Mouse (Mus musculus) layer of hippocampus, adult 9-10 months (tissue): ENCODE measurements around the gene Vsx1.

Experiments used
- DNase-seq: peaks from one replicate; pipeline ENCODE4 v3.0.0; 2022; ENCODE audit warnings: low spot score

The Vsx1 gene

DNA sequence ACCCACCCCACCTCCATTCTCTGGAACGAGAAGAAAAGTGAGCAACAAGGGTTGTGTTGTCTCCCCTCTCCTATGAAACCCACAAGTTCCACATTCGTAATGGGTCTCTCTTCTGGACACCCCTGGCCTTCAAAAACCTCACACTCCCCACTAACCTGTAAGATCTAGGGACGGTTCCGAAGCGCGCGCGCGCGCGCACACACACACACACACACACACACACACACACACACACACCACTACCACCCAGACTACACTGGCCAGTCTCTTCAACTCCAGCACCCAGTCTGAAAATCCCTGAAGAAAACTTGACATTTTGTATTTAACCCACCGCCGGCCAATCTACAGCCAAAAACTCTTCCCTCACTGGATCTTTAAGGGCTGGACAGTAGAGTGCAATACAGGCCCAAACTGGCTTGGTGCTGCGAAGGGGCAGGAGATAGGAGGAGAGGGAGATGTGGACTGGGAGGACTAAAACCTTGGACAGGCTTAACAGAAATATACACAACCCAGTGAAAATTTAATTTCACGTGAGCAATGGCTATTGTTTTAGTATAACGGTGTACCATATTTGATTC, at the start of gene Vsx1:
Vsx1 (minus strand) TSS at position 138 of the 578 bp plus-strand sequence.
- no peak for DNase-seq

DNA sequence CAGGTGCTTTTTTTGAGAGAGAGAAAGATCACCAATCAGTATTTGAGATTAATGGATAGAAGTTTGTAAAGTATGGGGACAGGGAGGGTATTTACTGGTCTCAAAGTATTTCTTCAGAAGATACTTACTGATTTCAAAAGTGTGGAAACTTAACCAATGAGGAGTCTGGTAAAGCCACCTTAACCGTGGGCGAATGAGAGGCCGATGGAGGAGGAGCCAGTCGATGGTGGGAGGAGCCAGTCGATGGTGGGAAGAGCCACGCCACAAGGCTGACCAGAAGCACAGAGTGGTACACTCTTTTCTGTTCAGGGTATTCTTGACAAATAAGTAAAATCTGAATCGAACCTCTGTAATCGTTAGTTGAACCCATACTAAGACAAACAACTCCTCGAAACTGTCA, 48.7 kb upstream of the Vsx1 start:
- no peak for DNase-seq

- no peak for DNase-seq
Measured at GRCm38 (mm10) chr2:150735756-150736576, 46.8 kb upstream of the Vsx1 start.

DNA sequence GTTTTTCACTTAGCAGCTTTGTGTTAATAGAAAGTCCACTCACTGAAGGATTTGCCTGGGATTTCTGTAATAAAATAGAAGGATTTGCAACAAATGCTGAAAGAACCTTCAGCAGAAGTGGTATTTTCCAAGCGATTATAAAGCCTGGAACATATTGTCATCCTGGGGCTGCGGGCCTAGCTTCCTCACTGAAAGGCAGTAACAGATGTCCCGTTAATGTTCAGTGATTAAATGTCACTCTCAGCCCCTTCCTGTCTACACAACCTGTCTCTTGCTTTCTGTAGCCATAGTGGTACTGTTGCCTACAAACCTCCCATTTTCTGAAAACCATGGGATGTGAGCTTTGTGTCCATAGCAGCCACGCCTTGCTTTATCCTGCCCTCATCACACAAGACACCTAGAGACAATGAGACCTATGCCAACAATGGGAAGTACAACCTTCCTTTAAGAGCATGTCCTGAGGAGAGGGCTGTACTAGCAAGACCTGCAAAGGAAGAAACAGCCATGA, 23.1 kb upstream of the Vsx1 start:
- DNase-seq, result no peak

DNA sequence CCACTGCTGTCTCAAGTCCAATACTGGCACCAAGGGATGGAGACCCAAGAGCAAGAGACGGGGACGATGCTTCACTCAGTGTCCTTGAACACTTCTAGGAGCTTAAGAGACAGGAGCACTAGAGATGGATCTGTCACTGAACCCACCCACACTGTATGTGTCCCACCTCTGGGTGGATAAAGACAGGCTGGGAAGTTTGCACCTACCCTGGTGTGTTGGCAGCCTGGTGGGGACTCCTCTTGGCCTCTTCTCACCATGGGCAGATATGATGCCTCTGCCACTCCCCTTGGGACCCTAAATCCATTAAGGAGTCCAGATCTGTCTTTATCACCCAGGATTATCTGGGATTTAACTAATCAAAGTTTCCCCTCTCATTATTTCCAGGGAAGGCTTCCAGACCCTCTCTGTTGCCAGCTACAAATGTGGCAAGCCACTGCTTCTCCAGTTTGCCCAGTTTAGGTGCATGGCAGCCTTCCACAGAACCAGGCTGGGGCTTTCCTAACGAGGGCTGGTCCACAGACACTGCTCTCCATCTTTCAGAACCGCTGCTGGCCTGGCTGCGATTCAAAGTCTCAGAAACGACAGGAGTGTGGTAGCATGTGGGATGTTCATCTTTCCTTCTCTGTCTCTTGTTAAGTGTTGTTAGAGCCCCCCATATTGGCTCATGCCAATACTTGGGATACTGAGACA, 2.5 kb upstream of the Vsx1 start:
- DNase-seq, result no peak

GRCm38 (mm10) chr2:150690216-150690615, 1.1 kb upstream of the Vsx1 start:
- DNase-seq, result no peak

GRCm38 (mm10) chr2:150688541-150689186, 496 bp downstream of the Vsx1 start:
- DNase-seq, result no peak

- DNase-seq, result no peak
Measured at GRCm38 (mm10) chr2:150687871-150688540, 1.2 kb downstream of the Vsx1 start.

DNA sequence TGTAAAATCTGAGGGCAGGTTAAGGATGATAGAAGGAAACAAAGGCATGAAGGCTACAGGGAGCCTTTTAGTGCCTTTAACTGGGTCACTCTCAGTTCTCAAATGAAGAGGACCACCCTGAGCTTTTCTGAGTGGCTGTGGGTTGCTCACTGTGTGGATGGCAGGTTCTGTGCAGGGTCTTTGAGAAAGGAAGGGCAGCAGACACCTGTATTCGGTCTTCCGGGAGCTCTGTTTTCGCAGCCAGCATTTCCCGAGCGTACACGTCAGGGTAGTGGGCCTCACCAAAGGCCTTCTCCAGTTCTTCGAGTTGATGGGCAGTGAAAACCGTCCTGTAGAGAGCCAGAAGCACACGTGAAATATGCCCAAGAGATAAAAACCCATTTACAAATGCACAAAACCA, 3.8 kb downstream of the Vsx1 start:
- no peak for DNase-seq

DNA sequence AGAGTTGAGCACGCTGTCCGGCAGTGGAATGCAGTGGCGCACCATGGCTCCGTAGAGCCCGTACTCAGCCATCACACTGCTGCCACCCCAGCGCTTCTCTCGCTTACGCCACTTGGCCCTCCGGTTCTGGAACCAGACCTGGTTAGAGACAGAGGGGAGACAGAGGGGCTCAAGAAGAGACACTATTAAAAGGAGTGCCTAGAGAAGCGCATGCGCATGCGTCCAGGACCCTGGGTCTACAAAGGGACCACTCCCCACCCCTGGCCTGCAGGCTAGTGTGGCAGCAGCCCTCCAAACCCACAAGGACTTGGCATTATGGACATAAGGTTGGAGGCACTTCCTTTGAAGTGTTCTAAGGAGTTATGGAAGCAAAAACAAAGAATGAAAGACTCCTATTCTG, 4.7 kb downstream of the Vsx1 start:
- no peak for DNase-seq

- DNase-seq, result no peak
Measured at GRCm38 (mm10) chr2:150681581-150681980, 7.6 kb downstream of the Vsx1 start.

GRCm38 (mm10) chr2:150678392-150678791, 10.8 kb downstream of the Vsx1 start:
- no peak for DNase-seq

GRCm38 (mm10) chr2:150675525-150675924, 13.6 kb downstream of the Vsx1 start:
- DNase-seq, result no peak

GRCm38 (mm10) chr2:150674900-150675299, 14.3 kb downstream of the Vsx1 start:
- DNase-seq, result no peak

- no peak for DNase-seq
Measured at GRCm38 (mm10) chr2:150673929-150674328, 15.2 kb downstream of the Vsx1 start.

DNA sequence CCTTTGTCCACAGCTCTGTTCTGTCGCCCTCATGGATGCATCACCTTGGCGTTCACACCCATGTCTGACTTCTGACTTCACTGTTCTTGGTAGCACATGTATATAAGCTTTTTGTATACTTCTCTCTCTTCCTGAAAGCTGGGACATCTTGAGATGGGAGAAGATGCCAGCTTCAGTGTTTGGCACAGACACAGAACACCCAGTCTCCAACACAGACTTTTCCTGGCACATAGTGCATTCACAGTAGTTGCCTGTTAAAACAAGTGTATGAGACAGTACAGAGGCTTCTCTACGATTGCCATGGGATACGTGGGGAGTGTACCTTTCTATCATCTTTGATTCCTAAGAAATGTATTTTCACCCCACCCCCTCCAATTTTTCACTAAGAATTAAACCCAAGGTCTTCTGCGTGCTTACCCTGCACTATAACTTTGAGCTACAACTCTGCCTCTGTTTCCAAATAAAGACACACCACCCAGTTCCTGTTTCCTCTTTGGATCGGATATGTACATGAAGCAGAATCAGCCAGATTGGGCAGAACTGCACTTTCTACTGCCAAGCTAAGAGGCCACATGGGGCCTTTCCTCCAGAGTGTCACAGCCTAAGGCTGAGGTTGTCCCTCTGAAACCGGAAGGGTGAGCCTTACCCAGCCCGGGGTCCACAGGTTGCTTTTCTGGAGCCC, 17.4 kb downstream of the Vsx1 start:
- DNase-seq, result no peak

- DNase-seq, result no peak
Measured at GRCm38 (mm10) chr2:150670926-150671325, 18.2 kb downstream of the Vsx1 start.

GRCm38 (mm10) chr2:150669454-150670045, 19.6 kb downstream of the Vsx1 start:
- no peak for DNase-seq

- no peak for DNase-seq
Measured at GRCm38 (mm10) chr2:150668956-150669355, 20.2 kb downstream of the Vsx1 start.

DNA sequence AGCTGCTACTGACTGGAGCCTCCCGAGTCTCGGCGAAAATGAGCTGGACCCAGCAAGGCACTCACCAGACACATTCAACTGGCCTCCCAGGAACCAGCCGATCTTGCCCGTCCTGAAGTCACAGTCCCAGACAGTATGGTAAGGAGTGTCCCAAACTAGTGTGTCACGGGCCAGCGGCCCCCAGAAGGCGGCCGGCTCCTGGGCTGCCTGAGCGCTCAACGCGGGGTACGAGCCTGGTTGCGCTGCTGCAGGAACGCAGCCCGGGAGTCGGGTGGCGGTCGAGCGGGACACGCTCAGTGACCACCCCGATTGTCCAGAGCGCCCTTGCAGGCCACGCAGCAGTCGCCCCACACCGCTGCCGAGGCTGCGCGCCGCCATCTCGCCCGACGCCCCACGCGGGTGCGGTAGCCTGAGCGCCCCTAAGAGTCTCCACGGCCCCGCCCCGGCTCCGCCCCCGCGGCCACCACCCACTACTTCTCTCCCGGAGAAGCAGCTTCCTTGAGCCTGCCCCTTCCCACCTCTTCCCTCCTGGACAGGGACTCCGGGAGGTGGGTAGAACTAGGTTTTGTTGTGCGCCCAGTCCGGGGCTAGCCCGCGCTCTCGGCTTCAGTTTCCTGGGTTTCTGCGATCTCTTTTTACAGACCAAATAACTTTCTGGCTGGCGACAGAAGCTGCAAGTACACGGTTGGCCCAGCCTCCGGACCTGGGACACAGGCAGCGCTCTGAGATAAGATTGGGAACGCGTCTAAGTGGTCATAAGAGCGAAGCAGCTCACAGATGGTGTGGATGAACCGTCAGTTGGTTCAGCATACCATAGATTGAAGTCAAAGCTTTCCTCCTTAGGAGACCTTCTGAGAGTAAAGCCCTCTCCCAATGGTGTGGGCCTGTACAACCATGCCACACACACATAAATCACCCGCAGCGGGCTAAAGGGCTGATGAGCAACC, 21.1 kb downstream of the Vsx1 start, which contains the start of gene Acss1:
Acss1 (minus strand) TSS at position 681 of the 947 bp plus-strand sequence.
- DNase-seq, result no peak
